Mouse (Mus musculus) embryonic facial prominence, embryonic 14.5 days (tissue): ENCODE measurements at regions not wholly inside any gene's neighbourhood (a gene's known extent, or its start where the extent isn't known, plus 50 kb on each side); places are given as distances from the start of the nearest gene placed in this dataset.

ENCODE experiments used
- ATAC-seq: fragments of 200-750 bp; cut with Nextera tagmentation; 2 replicates; pipeline ENCODE4 v1.8.0; 2017; ENCODE audit warnings: low read depth, moderate number of reproducible peaks, moderate TSS enrichment
- DNase-seq: peaks from one replicate; pipeline ENCODE4 v3.0.0-alpha.2; 2015; ENCODE audit warnings: low spot score
- H3K27ac ChIP-seq: fragments of 300-500 bp; sonication (generic); replicated peaks from 2 replicates; pipeline ENCODE4 v1.5.1; 2014; ENCODE audit warnings: low read depth, mild to moderate bottlenecking, low read length, moderate library complexity
- H3K27me3 ChIP-seq: fragments of 300-500 bp; sonication (generic); replicated peaks from 2 replicates; pipeline ENCODE4 v1.6.1; 2014; ENCODE audit warnings: low read length; ENCODE audit not compliant: control insufficient read depth, insufficient read depth
- H3K36me3 ChIP-seq: fragments of 300-500 bp; sonication (generic); 2 replicates; pipeline ENCODE4 v1.6.1; 2014; ENCODE audit warnings: low read length, mixed read lengths; ENCODE audit not compliant: control insufficient read depth, insufficient read depth
- H3K4me1 ChIP-seq: fragments of 300-500 bp; sonication (generic); 2 replicates; pipeline ENCODE4 v1.6.1; 2014; ENCODE audit warnings: antibody characterized with exemption, low read length; ENCODE audit not compliant: control insufficient read depth, insufficient read depth
- H3K4me2 ChIP-seq: fragments of 300-500 bp; sonication (generic); 2 replicates; pipeline ENCODE4 v1.6.1; 2014; ENCODE audit warnings: low read depth, mild to moderate bottlenecking, low read length, moderate library complexity, mixed read lengths
- H3K4me3 ChIP-seq: fragments of 300-500 bp; sonication (generic); 2 replicates; pipeline ENCODE4 v1.5.1; 2014; ENCODE audit warnings: low read depth, mild to moderate bottlenecking, low read length
- H3K9ac ChIP-seq: fragments of 300-500 bp; sonication (generic); 2 replicates; pipeline ENCODE4 v1.6.1; 2014; ENCODE audit warnings: low read depth, mild to moderate bottlenecking, low read length, moderate library complexity, mixed read lengths
- H3K9me3 ChIP-seq: fragments of 300-500 bp; sonication (generic); 2 replicates; pipeline ENCODE4 v1.6.1; 2016; ENCODE audit warnings: low read length; ENCODE audit not compliant: control insufficient read depth
- WGBS: fragments of 180-500 bp; shearing (Covaris S2); extraction: QIAGEN DNeasy Blood & Tissue Kit; methylation state at CpG from one replicate; pipeline ENCODE4 v1.1.7; 2014; 5-methylcytosine and 5-hydroxymethylcytosine counted together

- H3K27ac ChIP-seq: no peak overlapping the region
- H3K4me1 ChIP-seq: no peaks in the 10 kb centered on the region
- no peaks in the 10 kb centered on the region for H3K9me3 ChIP-seq
- H3K9ac ChIP-seq: no peak overlapping the region
- H3K36me3 ChIP-seq: no peaks in the 10 kb centered on the region
- no peaks in the 10 kb centered on the region for H3K27me3 ChIP-seq
- DNase-seq (peak; percentile 16), ATAC-seq (no peak)
- no peak overlapping the region for H3K4me2 ChIP-seq
- H3K4me3 ChIP-seq: no peak overlapping the region
Observed at GRCm38 (mm10) chr3:83416536-83416935, 288.8 kb downstream of the Dchs2 start.

- Histone ChIP-seq H3K27me3 (no peaks in the 10 kb centered on the region), H3K9me3 (no peaks in the 10 kb centered on the region), H3K27ac (peak overlapping the region; percentile 59), H3K36me3 (no peaks in the 10 kb centered on the region), H3K9ac (no peak overlapping the region), H3K4me1 (peaks cover 8% of the 10 kb centered on the region), H3K4me3 (no peak overlapping the region), H3K4me2 (no peak overlapping the region)
- DNase-seq: peak; percentile 35
- WGBS: 57% methylated on average over 7 of the region's 7 CpGs
- no peak for ATAC-seq
Observed at GRCm38 (mm10) chr3:83424267-83424666, 296.5 kb downstream of the Dchs2 start.

- 69% methylated on average over 3 of the region's 3 CpGs for WGBS
- Histone ChIP-seq H3K4me3 (no peak overlapping the region), H3K36me3 (no peaks in the 10 kb centered on the region), H3K9me3 (no peaks in the 10 kb centered on the region), H3K9ac (no peak overlapping the region), H3K4me2 (no peak overlapping the region), H3K27ac (no peak overlapping the region), H3K27me3 (no peaks in the 10 kb centered on the region), H3K4me1 (peaks cover 3% of the 10 kb centered on the region; the same call in 1 of the 2 replicates)
- ATAC-seq: no peak
- no peak for DNase-seq
Observed at GRCm38 (mm10) chr3:83429376-83429775, 301.6 kb downstream of the Dchs2 start.

GRCm38 (mm10) chr3:83446154-83446667, 318.5 kb downstream of the Dchs2 start:
- H3K4me3 ChIP-seq: no peak overlapping the region
- H3K36me3 ChIP-seq: no peaks in the 10 kb centered on the region
- H3K27me3 ChIP-seq: no peaks in the 10 kb centered on the region
- H3K9me3 ChIP-seq: no peaks in the 10 kb centered on the region
- no peak overlapping the region for H3K4me2 ChIP-seq
- H3K4me1 ChIP-seq: no peaks in the 10 kb centered on the region; the same call in 1 of the 2 replicates
- ATAC-seq: peak; percentile 60; the same call in 1 of the 2 replicates
- no peak overlapping the region for H3K9ac ChIP-seq
- H3K27ac ChIP-seq: no peak overlapping the region
- WGBS: 62% methylated on average over 7 of the region's 7 CpGs
- DNase-seq: peak; percentile 81

- 81% methylated on average over 2 of the region's 2 CpGs for WGBS
- no peak for DNase-seq
Observed at GRCm38 (mm10) chr3:83450662-83451061, 315.5 kb upstream of the Sfrp2 start.

GRCm38 (mm10) chr3:83451317-83451716, 314.8 kb upstream of the Sfrp2 start:
- DNase-seq: no peak
- WGBS: 84% methylated on average over 3 of the region's 3 CpGs
- no peaks in the 10 kb centered on the region; the same call in 1 of the 2 replicates for H3K4me1 ChIP-seq
- ATAC-seq: no peak
- no peak overlapping the region for H3K4me2 ChIP-seq
- H3K9ac ChIP-seq: no peak overlapping the region
- H3K27me3 ChIP-seq: no peaks in the 10 kb centered on the region
- H3K36me3 ChIP-seq: no peaks in the 10 kb centered on the region
- H3K4me3 ChIP-seq: no peak overlapping the region
- H3K27ac ChIP-seq: no peak overlapping the region
- no peaks in the 10 kb centered on the region for H3K9me3 ChIP-seq

More at GRCm38 (mm10) chr3:83450662-83451061, 315.5 kb upstream of the Sfrp2 start:
- Histone ChIP-seq H3K4me3 (no peak overlapping the region), H3K27me3 (no peaks in the 10 kb centered on the region), H3K27ac (no peak overlapping the region), H3K4me1 (no peaks in the 10 kb centered on the region; the same call in 1 of the 2 replicates), H3K36me3 (no peaks in the 10 kb centered on the region), H3K4me2 (no peak overlapping the region), H3K9me3 (no peaks in the 10 kb centered on the region), H3K9ac (no peak overlapping the region)
- ATAC-seq: no peak

- H3K27ac ChIP-seq: no peak overlapping the region
- no peak overlapping the region for H3K4me3 ChIP-seq
- H3K36me3 ChIP-seq: no peaks in the 10 kb centered on the region
- DNase-seq: no peak
- no peak overlapping the region for H3K4me2 ChIP-seq
- no peaks in the 10 kb centered on the region for H3K4me1 ChIP-seq
- no peaks in the 10 kb centered on the region for H3K27me3 ChIP-seq
- 54% methylated on average over 2 of the region's 2 CpGs for WGBS
- H3K9ac ChIP-seq: no peak overlapping the region
- no peaks in the 10 kb centered on the region for H3K9me3 ChIP-seq
- ATAC-seq: no peak
Observed at GRCm38 (mm10) chr3:83453462-83453861, 312.7 kb upstream of the Sfrp2 start.

- WGBS: 68% methylated on average over 1 of the region's 1 CpGs
- Histone ChIP-seq H3K4me1 (no peaks in the 10 kb centered on the region), H3K4me2 (no peak overlapping the region), H3K36me3 (no peaks in the 10 kb centered on the region), H3K4me3 (no peak overlapping the region), H3K9ac (no peak overlapping the region), H3K9me3 (no peaks in the 10 kb centered on the region), H3K27ac (no peak overlapping the region), H3K27me3 (no peaks in the 10 kb centered on the region)
- DNase-seq (no peak), ATAC-seq (no peak)
Observed at GRCm38 (mm10) chr3:83458450-83458849, 307.7 kb upstream of the Sfrp2 start.

- H3K4me2 ChIP-seq: no peak overlapping the region
- H3K4me3 ChIP-seq: no peak overlapping the region
- ATAC-seq (no peak), DNase-seq (no peak)
- WGBS: 86% methylated on average over 3 of the region's 3 CpGs
- no peak overlapping the region for H3K27ac ChIP-seq
- H3K4me1 ChIP-seq: no peaks in the 10 kb centered on the region
- H3K27me3 ChIP-seq: no peaks in the 10 kb centered on the region
- H3K9me3 ChIP-seq: no peaks in the 10 kb centered on the region
- no peaks in the 10 kb centered on the region for H3K36me3 ChIP-seq
- H3K9ac ChIP-seq: no peak overlapping the region
Observed at GRCm38 (mm10) chr3:83479251-83479650, 286.9 kb upstream of the Sfrp2 start.
